Mouse (Mus musculus): ENCODE data around the gene Anxa2. TPM values are rescaled to one million over a fixed set of nuclear protein-coding genes. Genes with fewer than 3 reads are reported as not detected.

The Anxa2 gene
- polyA plus RNA-seq, 1 experiment from 2014 or later = 109 TPM

DNA sequence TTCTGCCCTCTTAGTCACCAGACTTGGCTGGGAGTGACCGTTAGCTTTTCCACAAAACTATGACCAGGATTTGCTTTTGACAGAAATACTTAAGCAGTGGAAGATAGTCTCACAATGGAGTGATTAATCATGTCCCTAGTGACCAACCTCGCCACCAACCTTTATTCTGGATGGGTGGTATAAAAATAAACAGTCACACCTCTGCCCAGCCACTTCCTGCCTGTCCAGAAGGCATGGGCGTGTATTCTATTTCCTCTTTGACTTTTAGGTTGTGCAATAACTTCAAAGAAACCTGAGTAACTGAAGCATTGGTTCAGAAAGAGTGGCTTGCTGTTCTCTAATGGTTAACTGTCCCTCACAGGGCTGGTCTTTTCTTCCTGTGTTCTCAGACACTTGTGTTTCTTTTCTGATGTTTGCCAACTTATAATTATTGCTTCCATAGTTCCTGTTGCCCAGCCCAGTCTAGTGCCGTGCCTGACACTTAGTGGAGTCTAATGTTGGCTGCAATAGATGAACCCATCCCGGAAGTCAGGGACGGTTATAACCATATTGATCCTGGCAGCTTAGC lies 10.9 kb upstream of the Anxa2 start:
- H3K9ac ChIP-seq (ENCODE audit: low read length) = no peak overlapping the region
- no peak for ATAC-seq
- no peaks in the 10 kb centered on the region for H3K36me3 ChIP-seq (ENCODE audit: control insufficient read depth, insufficient read depth, low read length)

DNA sequence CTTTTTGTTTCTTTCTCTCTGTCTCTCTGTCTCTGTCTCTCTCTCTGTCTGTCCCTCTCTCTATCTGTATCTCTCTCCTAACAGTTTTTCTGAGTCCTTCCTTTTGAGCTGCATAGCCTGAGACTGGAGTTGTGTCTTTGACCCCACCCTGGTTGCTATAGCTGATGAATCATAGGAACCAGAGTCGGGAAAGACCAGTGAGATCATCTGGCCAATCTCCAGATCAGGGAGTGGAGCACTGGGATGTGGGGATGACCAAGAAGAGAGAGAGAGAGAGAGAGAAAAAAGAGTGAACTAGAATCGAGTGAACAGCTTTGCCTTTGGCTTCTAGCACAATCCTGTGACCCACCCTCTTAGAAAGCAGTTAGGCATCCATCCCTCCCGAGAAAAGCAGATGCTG lies 10.2 kb upstream of the Anxa2 start:
- no peak overlapping the region for H3K4me3 ChIP-seq (ENCODE audit: low read depth, low read length)
- no peak overlapping the region for H3K9ac ChIP-seq (ENCODE audit: low read length)
- no peaks in the 10 kb centered on the region for H3K9me3 ChIP-seq (replicated peaks; ENCODE audit: control insufficient read depth, low read length)
- H3K27me3 ChIP-seq (replicated peaks; ENCODE audit: control insufficient read depth, insufficient read depth, low read length) = no peaks in the 10 kb centered on the region
- DNase-seq (ENCODE audit: low spot score) (no peak), ATAC-seq (no peak)
- H3K27ac ChIP-seq (ENCODE audit: low read depth, low read length) = no peak overlapping the region
- H3K4me2 ChIP-seq (ENCODE audit: low read length) = no peak overlapping the region
- WGBS = 65% methylated on average over 3 of the region's 3 CpGs
- no peaks in the 10 kb centered on the region for H3K4me1 ChIP-seq (ENCODE audit: control insufficient read depth, insufficient read depth, low read length)
- no peaks in the 10 kb centered on the region for H3K36me3 ChIP-seq (ENCODE audit: control insufficient read depth, insufficient read depth, low read length)

More for the DNA sequence above, 10.9 kb upstream of the Anxa2 start:
- Histone ChIP-seq H3K4me2 (ENCODE audit: low read length) (no peak overlapping the region), H3K27ac (ENCODE audit: low read depth, low read length) (no peak overlapping the region), H3K4me3 (ENCODE audit: low read depth, low read length) (no peak overlapping the region), H3K9me3 (replicated peaks; ENCODE audit: control insufficient read depth, low read length) (no peaks in the 10 kb centered on the region), H3K4me1 (ENCODE audit: control insufficient read depth, insufficient read depth, low read length) (no peaks in the 10 kb centered on the region), H3K27me3 (replicated peaks; ENCODE audit: control insufficient read depth, insufficient read depth, low read length) (no peaks in the 10 kb centered on the region)
- no peak for DNase-seq (ENCODE audit: low spot score)
- 78% methylated on average over 6 of the region's 6 CpGs for WGBS

DNA sequence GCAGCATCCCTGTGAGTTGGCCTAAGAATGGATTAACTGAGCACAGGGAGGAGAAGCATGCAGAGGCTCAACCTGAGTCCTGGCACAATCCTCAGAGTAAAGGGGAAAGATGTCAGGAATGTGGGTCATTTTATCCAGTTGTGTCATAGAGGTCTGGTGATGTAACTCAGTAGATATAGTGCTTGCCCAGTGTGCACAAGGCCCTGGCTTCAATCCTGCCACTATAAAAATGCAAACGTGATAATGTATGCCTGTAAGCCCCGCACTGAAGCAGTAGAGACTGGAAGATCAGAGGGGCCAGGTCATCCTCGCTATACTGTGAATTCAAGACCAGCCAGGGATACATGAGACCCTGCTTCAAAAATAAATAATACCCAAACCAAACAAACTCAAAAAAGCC lies 4.6 kb upstream of the Anxa2 start:
- no peaks in the 10 kb centered on the region for H3K36me3 ChIP-seq (ENCODE audit: control insufficient read depth, insufficient read depth, low read length)
- no peaks in the 10 kb centered on the region for H3K27me3 ChIP-seq (replicated peaks; ENCODE audit: control insufficient read depth, insufficient read depth, low read length)
- no peak overlapping the region for H3K27ac ChIP-seq (ENCODE audit: low read depth, low read length)
- DNase-seq (ENCODE audit: low spot score) (no peak), ATAC-seq (no peak)
- H3K4me1 ChIP-seq (ENCODE audit: control insufficient read depth, insufficient read depth, low read length) = peaks cover 3% of the 10 kb centered on the region; the same call in 1 of the 2 replicates
- H3K4me2 ChIP-seq (ENCODE audit: low read length) = no peak overlapping the region
- no peak overlapping the region for H3K4me3 ChIP-seq (ENCODE audit: low read depth, low read length)
- no peaks in the 10 kb centered on the region for H3K9me3 ChIP-seq (replicated peaks; ENCODE audit: control insufficient read depth, low read length)
- 75% methylated on average over 3 of the region's 3 CpGs for WGBS
- no peak overlapping the region for H3K9ac ChIP-seq (ENCODE audit: low read length)

DNA sequence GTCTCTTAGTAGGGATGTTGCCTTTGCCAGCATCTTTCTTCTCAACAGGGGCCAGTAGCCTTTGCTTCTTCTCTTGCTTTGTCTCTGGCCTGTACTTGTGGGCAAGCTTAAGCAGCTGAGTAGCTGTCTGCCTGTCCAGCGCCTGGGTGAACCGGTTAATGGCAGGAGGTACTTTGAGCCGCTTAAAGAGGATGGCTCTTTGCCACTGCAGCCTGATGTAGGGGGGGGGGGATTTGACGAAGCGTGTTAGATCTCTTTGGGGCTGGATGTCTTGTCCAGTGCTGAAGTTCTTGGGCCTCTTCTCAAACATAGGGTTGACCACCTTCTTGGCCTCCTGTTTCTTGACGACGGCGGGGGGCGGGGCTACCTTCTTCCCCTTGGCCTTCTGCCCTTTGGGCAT lies 2.8 kb upstream of the Anxa2 start:
- 81% methylated on average over 9 of the region's 9 CpGs for WGBS
- Histone ChIP-seq H3K36me3 (ENCODE audit: control insufficient read depth, insufficient read depth, low read length) (no peaks in the 10 kb centered on the region), H3K9ac (ENCODE audit: low read length) (no peak overlapping the region), H3K4me3 (ENCODE audit: low read depth, low read length) (no peak overlapping the region), H3K9me3 (replicated peaks; ENCODE audit: control insufficient read depth, low read length) (no peaks in the 10 kb centered on the region), H3K27me3 (replicated peaks; ENCODE audit: control insufficient read depth, insufficient read depth, low read length) (0 out of 2 replicates have a peak, but pooled peaks cover 10% of the 10 kb centered on the region), H3K4me1 (ENCODE audit: control insufficient read depth, insufficient read depth, low read length) (peaks cover 3% of the 10 kb centered on the region; the same call in 1 of the 2 replicates), H3K27ac (ENCODE audit: low read depth, low read length) (no peak overlapping the region), H3K4me2 (ENCODE audit: low read length) (no peak overlapping the region)
- no peak for ATAC-seq
- DNase-seq (ENCODE audit: low spot score) = no peak

DNA sequence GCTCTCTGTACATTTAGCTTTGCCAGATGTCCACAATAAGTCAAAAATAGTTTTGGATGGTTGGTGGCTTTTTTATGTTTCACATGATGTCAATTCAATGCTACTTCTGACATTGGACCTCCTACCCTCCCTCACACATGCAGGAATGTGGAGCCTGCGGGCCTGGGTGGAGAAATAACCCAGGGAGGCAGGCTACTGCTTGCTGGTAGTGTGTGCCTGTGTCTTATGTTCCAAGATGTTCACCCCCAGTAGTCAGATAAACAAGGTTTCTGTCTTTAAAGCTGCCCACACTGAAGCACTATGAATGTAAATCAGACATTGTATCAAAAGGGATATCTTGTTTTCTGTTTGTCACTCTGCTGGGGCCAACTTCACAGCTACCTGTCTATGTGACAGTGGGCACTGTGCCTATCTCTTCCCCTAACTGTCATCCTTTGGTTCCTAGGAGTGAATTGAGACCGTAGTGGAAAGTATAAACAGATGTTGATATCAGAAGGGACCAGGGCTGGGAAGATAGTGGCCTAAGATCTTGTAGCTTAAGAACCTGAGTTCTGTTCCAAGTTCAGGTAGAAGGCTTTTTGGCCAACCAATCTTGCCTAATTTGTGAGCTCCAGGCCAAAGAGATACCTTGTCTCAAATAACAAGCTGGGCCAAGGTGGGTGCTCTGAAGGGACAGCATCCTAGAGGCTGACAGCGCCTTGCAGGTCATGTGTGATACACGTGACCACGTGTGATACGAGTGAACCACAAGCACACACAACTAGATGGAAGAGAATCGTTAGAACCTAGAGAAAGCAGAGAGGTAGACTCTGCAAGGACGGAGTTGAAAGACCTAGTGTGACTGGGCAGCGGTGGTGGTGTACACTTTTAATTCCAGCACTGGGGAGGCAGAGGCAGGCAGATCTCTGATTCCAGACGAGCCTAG lies 1.3 kb upstream of the Anxa2 start:
- Histone ChIP-seq H3K4me2 (ENCODE audit: low read length) (no peak overlapping the region), H3K27ac (ENCODE audit: low read depth, low read length) (no peak overlapping the region), H3K9me3 (replicated peaks; ENCODE audit: control insufficient read depth, low read length) (no peaks in the 10 kb centered on the region), H3K9ac (ENCODE audit: low read length) (no peak overlapping the region), H3K4me3 (ENCODE audit: low read depth, low read length) (no peak overlapping the region), H3K4me1 (ENCODE audit: control insufficient read depth, insufficient read depth, low read length) (peaks cover 3% of the 10 kb centered on the region; the same call in 1 of the 2 replicates), H3K36me3 (ENCODE audit: control insufficient read depth, insufficient read depth, low read length) (no peaks in the 10 kb centered on the region), H3K27me3 (replicated peaks; ENCODE audit: control insufficient read depth, insufficient read depth, low read length) (0 out of 2 replicates have a peak, but pooled peaks cover 10% of the 10 kb centered on the region)
- ATAC-seq (no peak), DNase-seq (ENCODE audit: low spot score) (no peak)
- WGBS = 94% methylated on average over 10 of the region's 10 CpGs

DNA sequence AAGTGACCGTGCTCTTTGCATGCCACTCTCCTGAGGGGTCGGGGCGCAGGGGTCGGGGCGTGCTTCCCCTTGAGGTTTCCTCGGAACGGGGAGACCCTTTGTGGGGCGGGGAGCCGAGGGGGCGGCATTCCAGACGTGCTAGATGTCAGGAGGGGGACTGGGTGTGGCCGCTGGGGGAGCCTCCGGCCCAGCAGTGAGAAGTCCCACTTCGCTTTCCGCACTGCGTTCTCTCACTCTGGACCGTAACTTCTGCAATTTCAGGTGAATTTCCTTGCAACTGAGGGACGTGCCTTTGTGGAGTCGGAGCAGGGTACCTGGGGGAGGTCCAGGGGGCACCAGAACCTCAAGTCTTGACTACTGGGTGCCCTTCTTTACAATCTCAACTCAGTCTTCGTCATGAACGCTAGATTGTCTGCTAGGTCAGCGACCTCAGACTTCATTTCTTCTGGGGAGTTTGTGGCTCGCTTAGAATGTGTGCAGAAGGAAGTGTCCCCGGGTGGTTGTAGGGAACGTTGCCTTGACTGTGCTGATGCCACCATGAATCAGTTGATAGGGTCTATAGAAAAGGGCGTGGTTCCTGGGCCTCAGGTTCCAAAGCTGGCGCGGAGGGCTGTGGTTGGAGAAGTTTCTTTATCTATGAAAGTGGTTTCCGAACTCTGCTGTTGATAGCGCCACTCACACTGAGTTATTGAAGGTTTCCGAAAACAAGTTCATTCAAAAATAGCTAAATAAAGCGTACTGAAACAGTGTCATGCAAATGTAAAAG lies 664 bp downstream of the Anxa2 start:
- Histone ChIP-seq H3K9me3 (replicated peaks; ENCODE audit: control insufficient read depth, low read length) (no peaks in the 10 kb centered on the region), H3K4me3 (ENCODE audit: low read depth, low read length) (peak overlapping the region; percentile 37), H3K4me2 (ENCODE audit: low read length) (peak overlapping the region; percentile 78), H3K27me3 (replicated peaks; ENCODE audit: control insufficient read depth, insufficient read depth, low read length) (0 out of 2 replicates have a peak, but pooled peaks cover 10% of the 10 kb centered on the region), H3K9ac (ENCODE audit: low read length) (peak overlapping the region; percentile 62), H3K27ac (ENCODE audit: low read depth, low read length) (peak overlapping the region; percentile 39; the same call in 1 of the 2 replicates), H3K4me1 (ENCODE audit: control insufficient read depth, insufficient read depth, low read length) (peaks cover 6% of the 10 kb centered on the region; the same call in 1 of the 2 replicates), H3K36me3 (ENCODE audit: control insufficient read depth, insufficient read depth, low read length) (no peaks in the 10 kb centered on the region)
- ATAC-seq (peak; percentile 40; the same call in 1 of the 2 replicates), DNase-seq (ENCODE audit: low spot score) (no peak)
- 8% methylated on average over 30 of the region's 32 CpGs for WGBS

DNA sequence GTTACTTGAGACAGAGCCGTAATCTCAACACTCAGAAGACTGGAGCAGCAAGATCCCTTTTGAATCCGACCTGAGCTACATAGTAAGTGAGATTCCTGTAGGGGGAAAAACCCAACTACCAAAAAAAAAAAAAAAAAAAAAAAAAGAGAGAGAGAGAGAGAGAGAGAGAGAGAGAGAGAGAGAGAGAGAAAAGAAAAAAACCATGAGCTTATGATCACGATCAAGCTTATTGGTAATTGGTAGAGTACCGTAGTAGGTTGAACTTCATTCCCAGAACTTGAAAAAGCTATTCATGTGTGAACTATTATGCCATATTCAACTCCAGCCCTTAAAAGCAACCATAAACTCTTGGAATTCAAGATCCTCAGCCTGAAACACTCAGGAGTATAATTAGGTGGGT lies 1.3 kb downstream of the Anxa2 start:
- no peak for DNase-seq (ENCODE audit: low spot score)
- Histone ChIP-seq H3K9ac (ENCODE audit: low read length) (no peak overlapping the region), H3K4me1 (ENCODE audit: control insufficient read depth, insufficient read depth, low read length) (peaks cover 9% of the 10 kb centered on the region; the same call in 1 of the 2 replicates), H3K9me3 (replicated peaks; ENCODE audit: control insufficient read depth, low read length) (no peaks in the 10 kb centered on the region), H3K27ac (ENCODE audit: low read depth, low read length) (no peak overlapping the region), H3K36me3 (ENCODE audit: control insufficient read depth, insufficient read depth, low read length) (no peaks in the 10 kb centered on the region), H3K4me2 (ENCODE audit: low read length) (peak overlapping the region; percentile 78; the same call in 1 of the 2 replicates), H3K4me3 (ENCODE audit: low read depth, low read length) (no peak overlapping the region), H3K27me3 (replicated peaks; ENCODE audit: control insufficient read depth, insufficient read depth, low read length) (0 out of 2 replicates have a peak, but pooled peaks cover 10% of the 10 kb centered on the region)
- no peak for ATAC-seq
- WGBS = 61% methylated on average over 4 of the region's 4 CpGs

DNA sequence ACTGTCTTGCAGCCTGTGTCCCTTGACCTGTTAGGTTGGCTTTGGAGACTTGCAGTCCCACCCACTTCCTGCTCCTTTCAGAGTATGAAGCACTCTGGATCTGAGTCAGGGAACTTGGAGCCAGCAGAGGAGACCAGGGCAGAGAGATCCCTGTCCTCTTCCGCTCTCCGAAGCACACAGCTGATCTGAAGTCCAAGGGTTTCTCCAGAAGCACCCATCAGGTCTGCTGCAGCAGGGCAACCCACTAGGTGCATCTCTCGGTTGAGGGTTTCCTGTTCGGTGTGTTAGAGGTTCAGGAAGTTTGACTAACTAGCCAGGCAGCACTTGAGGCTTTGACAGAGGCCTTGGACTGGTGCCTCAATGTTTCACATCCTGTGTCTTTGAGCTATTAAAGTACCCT lies 2.0 kb downstream of the Anxa2 start:
- peaks cover 9% of the 10 kb centered on the region; the same call in 1 of the 2 replicates for H3K4me1 ChIP-seq (ENCODE audit: control insufficient read depth, insufficient read depth, low read length)
- no peak overlapping the region for H3K27ac ChIP-seq (ENCODE audit: low read depth, low read length)
- no peak overlapping the region for H3K4me3 ChIP-seq (ENCODE audit: low read depth, low read length)
- DNase-seq (ENCODE audit: low spot score) (no peak), ATAC-seq (no peak)
- WGBS = 86% methylated on average over 4 of the region's 4 CpGs
- H3K4me2 ChIP-seq (ENCODE audit: low read length) = no peak overlapping the region; the same call in 1 of the 2 replicates
- no peaks in the 10 kb centered on the region for H3K9me3 ChIP-seq (replicated peaks; ENCODE audit: control insufficient read depth, low read length)
- H3K27me3 ChIP-seq (replicated peaks; ENCODE audit: control insufficient read depth, insufficient read depth, low read length) = 0 out of 2 replicates have a peak, but pooled peaks cover 10% of the 10 kb centered on the region
- H3K9ac ChIP-seq (ENCODE audit: low read length) = no peak overlapping the region
- H3K36me3 ChIP-seq (ENCODE audit: control insufficient read depth, insufficient read depth, low read length) = no peaks in the 10 kb centered on the region

Measured in forebrain, embryonic 14.5 days (tissue).